ENCODE assay signal across 8 mouse cellular contexts in genomic region chr13:21783734-21784161, GRCm38 (mm10). TPM values are rescaled to one million over a fixed set of nuclear protein-coding genes. Genes with fewer than 3 reads are reported as not detected.
A peak's percentile ranks its signal among the peaks of the same experiment; 100 is the strongest.
DNase-seq lines count a peak whose midpoint lies in the region; ATAC-seq and TF ChIP-seq lines count a peak whose summit lies in the region.

No protein-coding gene starts in this region.

- peak overlapping the region; percentile 51 for H3K4me2 ChIP-seq in kidney, embryonic 16.5 days (replicated peaks; ENCODE audit: low read depth, low read length)
- peak overlapping the region; percentile 51 for H3K4me2 ChIP-seq in forebrain, embryonic 11.5 days (ENCODE audit: low read depth, low read length, severe bottlenecking)
- peak overlapping the region; percentile 62 for H3K4me2 ChIP-seq in kidney, postnatal 0 days (ENCODE audit: low read length)
- H3K4me2 ChIP-seq in midbrain, embryonic 13.5 days (replicated peaks): peak overlapping the region; percentile 67

- H3K36me3 ChIP-seq in kidney, embryonic 16.5 days (ENCODE audit: insufficient read depth, low read length): no peaks in the 10 kb centered on the region
- H3K36me3 ChIP-seq in kidney, adult 2 months (ENCODE audit: control insufficient read depth, insufficient read depth, low read length): no peaks in the 10 kb centered on the region
- H3K36me3 ChIP-seq in forebrain, embryonic 11.5 days (ENCODE audit: control insufficient read depth, insufficient read depth, low read length): no peaks in the 10 kb centered on the region
- H3K36me3 ChIP-seq in kidney, postnatal 0 days (ENCODE audit: insufficient read depth, low read length): no peaks in the 10 kb centered on the region
- no peaks in the 10 kb centered on the region for H3K36me3 ChIP-seq in midbrain, embryonic 13.5 days

- peak overlapping the region; percentile 63 for H3K9ac ChIP-seq in kidney, embryonic 16.5 days (replicated peaks; ENCODE audit: low read length)
- peak overlapping the region; percentile 64 for H3K9ac ChIP-seq in forebrain, embryonic 11.5 days (ENCODE audit: low read length)
- H3K9ac ChIP-seq in kidney, postnatal 0 days (ENCODE audit: low read depth, low read length): 0 out of 2 replicates have a peak overlapping the region, but pooled peaks have one; percentile 10
- H3K9ac ChIP-seq in midbrain, embryonic 13.5 days (replicated peaks): no peak overlapping the region; the same call in 1 of the 2 replicates

- peaks cover 43% of the 10 kb centered on the region for H3K4me1 ChIP-seq in kidney, embryonic 16.5 days (ENCODE audit: insufficient read depth, low read length)
- no peaks in the 10 kb centered on the region; the same call in 1 of the 2 replicates for H3K4me1 ChIP-seq in kidney, adult 2 months (ENCODE audit: control insufficient read depth, insufficient read depth, low read length)
- H3K4me1 ChIP-seq in forebrain, embryonic 11.5 days (replicated peaks; ENCODE audit: control insufficient read depth, insufficient read depth, low read length): peaks cover 9% of the 10 kb centered on the region; the same call in 1 of the 2 replicates
- no peaks in the 10 kb centered on the region for H3K4me1 ChIP-seq in kidney, postnatal 0 days (replicated peaks; ENCODE audit: insufficient read depth, low read length)
- H3K4me1 ChIP-seq in midbrain, embryonic 13.5 days (replicated peaks): peaks cover 48% of the 10 kb centered on the region

- H3K27ac ChIP-seq in kidney, embryonic 16.5 days (ENCODE audit: low read length): peak overlapping the region; percentile 91
- H3K27ac ChIP-seq in kidney, adult 2 months (ENCODE audit: insufficient read depth, low read depth, low read length): no peak overlapping the region
- peak overlapping the region; percentile 92 for H3K27ac ChIP-seq in forebrain, embryonic 11.5 days (ENCODE audit: low read depth, low read length)
- H3K27ac ChIP-seq in kidney, postnatal 0 days: peak overlapping the region; percentile 33
- peak overlapping the region; percentile 68 for H3K27ac ChIP-seq in midbrain, embryonic 13.5 days

- H3K27me3 ChIP-seq in kidney, embryonic 16.5 days (ENCODE audit: insufficient read depth, low read length): no peaks in the 10 kb centered on the region
- no peaks in the 10 kb centered on the region; the same call in none of the 2 replicates for H3K27me3 ChIP-seq in kidney, adult 2 months (replicated peaks; ENCODE audit: control insufficient read depth, insufficient read depth, low read length)
- no peaks in the 10 kb centered on the region for H3K27me3 ChIP-seq in forebrain, embryonic 11.5 days (ENCODE audit: control insufficient read depth, insufficient read depth, low read length)
- no peaks in the 10 kb centered on the region for H3K27me3 ChIP-seq in kidney, postnatal 0 days (ENCODE audit: insufficient read depth, low read length)
- H3K27me3 ChIP-seq in midbrain, embryonic 13.5 days: no peaks in the 10 kb centered on the region

- 1% methylated on average over 9 of the region's 9 CpGs for WGBS in kidney, embryonic 16.5 days
- WGBS in kidney, adult 2 months: 6% methylated on average over 9 of the region's 9 CpGs
- WGBS in forebrain, embryonic 11.5 days: 1% methylated on average over 9 of the region's 9 CpGs
- WGBS in kidney, postnatal 0 days: 1% methylated on average over 9 of the region's 9 CpGs
- 3% methylated on average over 9 of the region's 9 CpGs for WGBS in midbrain, embryonic 13.5 days

- TF ChIP-seq POLR2A in kidney, adult 2 months (IDR thresholded peaks at IDR 0.05; ENCODE audit: low read depth, low read length): no peak

- ATAC-seq in kidney, embryonic 16.5 days (ENCODE audit: low FRiP score, low TSS enrichment): no peak
- no peak for ATAC-seq in forebrain, embryonic 11.5 days (replicated peaks; ENCODE audit: low FRiP score)
- ATAC-seq in kidney, postnatal 0 days (replicated peaks; ENCODE audit: low FRiP score, low read depth): no peak
- ATAC-seq in midbrain, embryonic 13.5 days: no peak

- no peak for DNase-seq in kidney, adult 2 months
- peak; percentile 47 for DNase-seq in NIH3T3 (ENCODE audit: low read depth)
- DNase-seq in forebrain, embryonic 11.5 days (ENCODE audit: low spot score): peak; percentile 73
- peak; percentile 75 for DNase-seq in kidney, postnatal 0 days (ENCODE audit: low spot score)
- DNase-seq in thymus, postnatal 10 days (ENCODE audit: low spot score in 2 of 2): peak; percentile 26 to 52
- no peak for DNase-seq in urinary bladder, adult 2 months (ENCODE audit: low spot score)

- H3K4me3 ChIP-seq in kidney, embryonic 16.5 days (ENCODE audit: low read length): peak overlapping the region; percentile 50
- H3K4me3 ChIP-seq in kidney, adult 2 months (ENCODE audit: insufficient read depth, low read depth, low read length): no peak overlapping the region
- H3K4me3 ChIP-seq in forebrain, embryonic 11.5 days (ENCODE audit: low read depth, low read length): peak overlapping the region; percentile 40
- peak overlapping the region; percentile 35 for H3K4me3 ChIP-seq in kidney, postnatal 0 days (replicated peaks; ENCODE audit: low read depth, low read length)
- peak overlapping the region; percentile 42 for H3K4me3 ChIP-seq in midbrain, embryonic 13.5 days (replicated peaks)

- no peak for TF ChIP-seq CTCF in kidney, adult 2 months (conservative IDR thresholded peaks at IDR 0.05; ENCODE audit: insufficient read depth, insufficient read length, low read depth, low read length)
- TF ChIP-seq CTCF in kidney, postnatal 0 days (IDR thresholded peaks at IDR 0.05; ENCODE audit: low read depth): no peak

- no peaks in the 10 kb centered on the region for H3K9me3 ChIP-seq in kidney, embryonic 16.5 days (ENCODE audit: low read length)
- H3K9me3 ChIP-seq in forebrain, embryonic 11.5 days (ENCODE audit: control insufficient read depth, low read length): no peaks in the 10 kb centered on the region
- H3K9me3 ChIP-seq in kidney, postnatal 0 days (replicated peaks; ENCODE audit: low read length): no peaks in the 10 kb centered on the region
- no peaks in the 10 kb centered on the region for H3K9me3 ChIP-seq in midbrain, embryonic 13.5 days

RNA-seq across cellular contexts. Expression of gene Hist1h3i, which starts 0.6 kb away (rescaled TPM):
- polyA plus RNA-seq in kidney, embryonic 16.5 days (2015; fragmentation: Nextera tagmentation; extraction: Ambion mirVana): 98.9 and 117 TPM in 2 replicates
- 1.1 and 3.3 TPM in 2 replicates for polyA plus RNA-seq in kidney, adult 2 months (2012; rRNA removed)
- 298 and 312 TPM in 2 replicates for polyA plus RNA-seq in forebrain, embryonic 11.5 days (2014; fragmentation: Nextera tagmentation; extraction: Ambion mirVana)
- 66.0 and 72.0 TPM in 2 replicates for polyA plus RNA-seq in kidney, postnatal 0 days (2015; fragmentation: Nextera tagmentation; extraction: Ambion mirVana)
- 79.2 and 91.2 TPM in 2 replicates for polyA plus RNA-seq in midbrain, embryonic 13.5 days (2015; fragmentation: Nextera tagmentation; extraction: Ambion mirVana)
- polyA plus RNA-seq in urinary bladder, adult 2 months (2012; rRNA removed): 0.65 and 0.96 TPM in 2 replicates

RNA-seq across cellular contexts. Expression of gene Hist1h2an, which starts 3.3 kb away (rescaled TPM):
- polyA plus RNA-seq in kidney, embryonic 16.5 days (2015; fragmentation: Nextera tagmentation; extraction: Ambion mirVana): 3.4 and 6.0 TPM in 2 replicates
- 0.33 TPM in 1 of 2 replicates, not detected in the other for polyA plus RNA-seq in kidney, adult 2 months (2012; rRNA removed)
- 5.0 and 5.9 TPM in 2 replicates for polyA plus RNA-seq in forebrain, embryonic 11.5 days (2014; fragmentation: Nextera tagmentation; extraction: Ambion mirVana)
- 4.6 TPM in 1 of 2 replicates, not detected in the other for polyA plus RNA-seq in kidney, postnatal 0 days (2015; fragmentation: Nextera tagmentation; extraction: Ambion mirVana)
- 8.5 TPM in 1 of 2 replicates, not detected in the other for polyA plus RNA-seq in midbrain, embryonic 13.5 days (2015; fragmentation: Nextera tagmentation; extraction: Ambion mirVana)
- not detected in 2 replicates for polyA plus RNA-seq in urinary bladder, adult 2 months (2012; rRNA removed)

RNA-seq across cellular contexts. Expression of gene Hist1h1b, which starts 3.3 kb away (rescaled TPM):
- 17.4 and 17.8 TPM in 2 replicates for polyA plus RNA-seq in kidney, embryonic 16.5 days (2015; fragmentation: Nextera tagmentation; extraction: Ambion mirVana)
- 0.14 TPM in 1 of 2 replicates, not detected in the other for polyA plus RNA-seq in kidney, adult 2 months (2012; rRNA removed)
- 20.4 and 20.6 TPM in 2 replicates for polyA plus RNA-seq in forebrain, embryonic 11.5 days (2014; fragmentation: Nextera tagmentation; extraction: Ambion mirVana)
- polyA plus RNA-seq in kidney, postnatal 0 days (2015; fragmentation: Nextera tagmentation; extraction: Ambion mirVana): 13.2 and 13.8 TPM in 2 replicates
- polyA plus RNA-seq in midbrain, embryonic 13.5 days (2015; fragmentation: Nextera tagmentation; extraction: Ambion mirVana): 11.8 and 15.6 TPM in 2 replicates
- polyA plus RNA-seq in urinary bladder, adult 2 months (2012; rRNA removed): 0.39 and 0.44 TPM in 2 replicates

RNA-seq across cellular contexts. Expression of gene Hist1h2bp, which starts 3.5 kb away (rescaled TPM):
- 2.0 and 2.2 TPM in 2 replicates for polyA plus RNA-seq in kidney, embryonic 16.5 days (2015; fragmentation: Nextera tagmentation; extraction: Ambion mirVana)
- polyA plus RNA-seq in kidney, adult 2 months (2012; rRNA removed): 0.43 TPM in 1 of 2 replicates, not detected in the other
- polyA plus RNA-seq in forebrain, embryonic 11.5 days (2014; fragmentation: Nextera tagmentation; extraction: Ambion mirVana): 3.0 and 3.1 TPM in 2 replicates
- polyA plus RNA-seq in kidney, postnatal 0 days (2015; fragmentation: Nextera tagmentation; extraction: Ambion mirVana): 0.71 and 1.5 TPM in 2 replicates
- 0.66 and 1.7 TPM in 2 replicates for polyA plus RNA-seq in midbrain, embryonic 13.5 days (2015; fragmentation: Nextera tagmentation; extraction: Ambion mirVana)
- 0.16 TPM in 1 of 2 replicates, not detected in the other for polyA plus RNA-seq in urinary bladder, adult 2 months (2012; rRNA removed)

RNA-seq across cellular contexts. Expression of gene Hist1h2bq, which starts 26.2 kb away (rescaled TPM):
- polyA plus RNA-seq in kidney, embryonic 16.5 days (2015; fragmentation: Nextera tagmentation; extraction: Ambion mirVana): 22.0 and 25.6 TPM in 2 replicates
- 1.4 and 2.7 TPM in 2 replicates for polyA plus RNA-seq in kidney, adult 2 months (2012; rRNA removed)
- 23.8 and 25.3 TPM in 2 replicates for polyA plus RNA-seq in forebrain, embryonic 11.5 days (2014; fragmentation: Nextera tagmentation; extraction: Ambion mirVana)
- 12.2 and 13.7 TPM in 2 replicates for polyA plus RNA-seq in kidney, postnatal 0 days (2015; fragmentation: Nextera tagmentation; extraction: Ambion mirVana)
- polyA plus RNA-seq in midbrain, embryonic 13.5 days (2015; fragmentation: Nextera tagmentation; extraction: Ambion mirVana): 11.1 and 13.1 TPM in 2 replicates
- polyA plus RNA-seq in urinary bladder, adult 2 months (2012; rRNA removed): 2.7 TPM in 2 replicates

Comparison
In these comparisons a context has a peak if more than half of its experiments do, and no peak if none do; other contexts are left out.
1. DNase-seq: peak in NIH3T3 (single experiment), forebrain, embryonic 11.5 days (single experiment), kidney, postnatal 0 days (single experiment) and thymus, postnatal 10 days (2 of 2); none in kidney, adult 2 months (single experiment) and urinary bladder, adult 2 months (single experiment).
2. RNA of gene Hist1h3i, which starts 0.6 kb away (polyA plus RNA-seq): 298 to 312 TPM in forebrain, embryonic 11.5 days, 98.9 to 117 TPM in kidney, embryonic 16.5 days, 79.2 to 91.2 TPM in midbrain, embryonic 13.5 days and 66.0 to 72.0 TPM in kidney, postnatal 0 days; 1.1 to 3.3 TPM in kidney, adult 2 months and 0.65 to 0.96 TPM in urinary bladder, adult 2 months; every median in the first group is over 10 times any median in the second.
3. Peak in every context shown above with its lines, with median percentiles within 50 percentile points of each other: H3K4me2 ChIP-seq.